Mouse (Mus musculus) erythroblast, adult 5-6 weeks (primary cell): ENCODE results near the gene Pdia6. TPM values are rescaled to one million over a fixed set of nuclear protein-coding genes. Genes with fewer than 3 reads are reported as not detected.

Source experiments
- ATAC-seq: replicated peaks from 2 replicates; pipeline ENCODE4 v1.8.0; 2016; ENCODE audit warnings: moderate number of reproducible peaks, mild to moderate bottlenecking, moderate TSS enrichment, inconsistent platforms; ENCODE audit not compliant: poor library complexity, low FRiP score, severe bottlenecking
- total RNA-seq, 2 experiments: library from RNA; stranded (forward) in 1 of 2; stranded (reverse) in 1 of 2; fragments of 150-400 nt in 1 of 2; fragments of 200-764, 138-1000 nt in 1 of 2; gene quantifications; 2 replicates each; pipeline versions ENCODE4 v1.2.3 to v1.2.4; 2015 to 2017; ENCODE audit warnings: low replicate concordance in 2 of 2

Gene Pdia6
- total RNA-seq, 2 experiments from 2014 or later = 63.9 to 64.9 TPM

DNA sequence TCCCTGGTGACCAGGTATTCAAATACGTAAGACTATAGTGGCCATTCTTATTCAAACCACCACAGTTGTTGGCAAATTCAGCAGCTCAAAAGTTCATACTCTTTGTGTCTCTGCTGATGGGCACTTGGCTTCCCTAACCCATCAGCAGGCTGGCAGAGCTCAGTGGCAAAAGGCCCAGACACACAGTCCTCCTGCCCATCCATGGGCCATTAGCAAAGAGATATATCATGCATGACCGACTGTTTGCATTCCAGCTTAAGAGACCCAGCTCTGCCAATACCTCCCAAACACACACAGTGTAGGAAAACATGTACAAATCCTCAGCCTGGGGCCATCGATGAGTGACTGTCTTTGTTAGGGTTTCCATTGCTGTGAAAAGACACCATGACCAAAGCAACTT, 5.3 kb upstream of the Pdia6 start:
- ATAC-seq = no peak

DNA sequence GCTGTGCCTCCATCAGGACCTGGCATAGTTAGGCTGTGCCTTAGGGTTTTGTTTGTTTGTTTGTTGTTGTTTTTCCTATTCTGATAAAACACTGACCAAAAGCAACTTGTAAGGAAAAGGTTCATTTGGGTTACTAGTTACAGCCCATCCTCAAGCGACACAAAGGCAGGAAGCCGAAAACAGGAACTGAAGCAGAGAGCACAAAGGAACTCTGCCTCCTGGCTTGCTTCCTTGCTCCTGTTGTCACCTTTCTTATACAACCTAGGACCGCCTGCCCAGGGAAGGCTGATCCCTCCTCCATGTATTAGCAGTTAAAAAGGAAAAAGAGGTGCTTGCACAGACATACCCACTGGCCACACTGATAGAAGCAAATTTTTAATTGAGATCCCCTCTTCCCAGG, 2.5 kb upstream of the Pdia6 start:
- no peak for ATAC-seq

DNA sequence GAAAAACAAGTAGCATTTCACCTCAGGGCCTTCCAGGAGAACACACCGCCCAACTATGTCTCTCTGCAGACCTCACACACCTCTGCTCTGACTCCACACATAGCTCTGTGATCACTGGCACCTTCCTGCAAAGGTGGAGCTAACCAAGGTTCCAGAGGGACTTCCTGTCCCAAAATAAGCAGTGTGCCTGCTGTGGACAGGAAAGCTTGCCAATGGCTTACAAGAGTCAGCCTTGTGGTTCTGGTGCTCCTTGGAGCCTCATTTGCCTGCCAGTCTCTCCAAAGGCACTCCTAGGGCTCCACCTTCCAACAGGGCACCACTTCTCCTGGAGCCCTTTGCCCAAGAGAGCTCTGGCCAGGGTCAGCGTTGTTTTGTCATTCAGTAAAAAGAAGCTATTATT, 1.5 kb upstream of the Pdia6 start:
- ATAC-seq = no peak

DNA sequence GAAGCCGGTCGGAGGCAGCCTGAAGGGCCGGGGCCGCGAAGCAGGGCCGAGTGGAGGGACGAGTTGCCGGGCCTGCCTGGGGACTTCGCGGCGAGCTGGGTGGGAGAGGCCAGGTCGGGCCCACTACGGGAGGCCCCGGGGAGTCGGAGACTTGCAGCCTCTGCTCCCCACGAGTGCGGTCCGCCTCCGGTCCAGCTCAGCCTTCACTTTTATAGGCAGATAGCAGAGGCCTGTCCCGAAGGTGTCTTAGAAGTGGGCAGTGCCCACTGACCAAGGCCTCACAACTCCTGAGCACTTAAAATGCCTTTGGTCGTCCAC, 287 bp downstream of the Pdia6 start:
- ATAC-seq = peak; percentile 38

DNA sequence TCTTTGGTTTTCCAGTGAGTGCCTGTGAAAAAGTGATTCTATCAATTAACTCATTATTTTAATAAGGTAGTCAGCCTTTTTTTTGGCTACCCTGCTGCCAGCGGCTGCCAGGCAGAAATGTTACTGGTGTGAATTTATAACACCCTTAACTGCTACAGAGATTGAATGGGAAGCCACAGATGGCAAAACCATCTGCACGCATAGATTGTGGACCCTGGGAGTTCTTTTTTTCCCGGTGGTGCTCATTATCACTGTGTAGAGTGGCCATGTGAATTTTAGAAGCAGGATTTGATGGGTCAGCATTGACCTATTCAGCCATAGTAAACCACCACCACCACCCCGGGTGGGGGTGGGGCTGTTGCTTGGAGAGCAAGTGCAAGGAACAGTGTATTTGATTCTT, 971 bp downstream of the Pdia6 start:
- ATAC-seq = no peak

DNA sequence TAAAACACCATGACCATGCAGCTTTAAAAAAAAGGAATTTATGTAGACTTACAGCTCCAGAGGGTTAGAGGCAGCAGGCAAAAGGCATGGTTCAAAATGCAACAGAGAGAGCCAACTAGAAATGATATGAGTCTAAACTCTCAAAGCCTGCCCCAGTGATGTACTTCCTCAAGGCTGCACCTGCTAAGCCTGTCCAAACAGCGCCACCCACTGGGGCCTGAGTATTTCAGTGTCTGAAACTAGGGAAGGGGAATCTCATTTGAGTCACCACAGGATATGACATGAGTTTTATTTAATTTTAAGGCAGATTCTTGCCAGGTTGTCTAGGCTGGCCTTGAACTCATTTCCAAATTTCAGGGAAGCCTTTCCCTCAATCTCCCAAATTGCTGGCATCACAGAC, 4.9 kb downstream of the Pdia6 start:
- ATAC-seq = no peak

DNA sequence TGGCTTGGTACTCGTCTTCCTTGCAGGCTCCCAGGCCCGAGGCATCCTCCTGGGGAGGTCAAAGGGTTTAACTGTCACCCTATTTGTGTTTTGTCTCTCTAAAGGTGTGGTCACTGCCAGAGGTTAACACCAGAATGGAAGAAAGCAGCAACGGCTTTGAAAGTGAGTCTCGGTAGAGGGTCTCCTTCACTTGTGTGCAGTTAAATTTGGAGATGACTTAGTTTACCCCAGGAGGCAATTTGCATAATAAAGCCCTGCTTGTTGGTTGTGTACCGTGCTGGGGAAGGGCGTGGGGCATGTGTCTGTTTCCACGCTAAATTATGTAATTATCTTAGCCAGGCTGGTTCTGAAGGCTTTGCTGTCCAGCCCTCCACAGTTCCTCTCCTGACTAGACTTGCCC, 7.5 kb downstream of the Pdia6 start:
- no peak for ATAC-seq

DNA sequence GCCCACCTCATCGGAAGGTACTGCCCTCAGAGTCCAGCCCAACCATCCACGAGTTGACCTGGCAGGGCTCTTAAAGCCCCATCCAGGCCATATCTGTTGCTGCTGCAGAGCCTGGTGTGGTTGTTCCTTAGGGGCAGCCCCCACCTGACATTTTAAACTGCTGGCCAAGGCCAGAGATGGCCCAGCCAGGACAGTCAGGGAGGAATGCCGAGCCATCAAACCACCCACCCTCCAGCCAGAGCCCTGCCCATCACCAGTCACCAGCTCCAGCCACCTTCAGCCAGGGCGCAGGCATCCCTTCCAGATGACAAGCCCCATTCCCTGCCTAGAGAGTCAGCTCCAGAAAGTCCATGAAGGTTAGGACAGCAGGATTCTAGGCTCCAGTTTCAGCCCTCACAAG, 22.2 kb downstream of the Pdia6 start:
- no peak for ATAC-seq

DNA sequence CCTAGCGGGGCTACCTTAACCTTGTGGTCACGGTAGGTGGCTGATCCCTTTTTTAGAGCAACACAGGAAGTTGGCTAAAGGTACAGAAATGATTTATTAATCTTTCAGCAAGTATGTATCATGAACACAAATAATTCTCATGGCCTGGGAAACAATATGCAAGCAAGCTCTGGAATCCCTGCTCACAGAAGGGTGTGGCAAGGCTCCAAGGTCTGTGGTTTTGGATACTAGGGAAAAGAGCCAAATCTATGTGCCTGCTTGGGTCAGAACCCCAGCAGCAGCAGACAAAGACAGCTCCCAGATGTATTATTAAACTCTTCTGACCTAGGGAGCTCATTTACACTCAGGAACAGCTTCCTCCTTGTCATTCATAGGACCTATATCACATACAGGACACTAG, 22.7 kb downstream of the Pdia6 start:
- no peak for ATAC-seq

DNA sequence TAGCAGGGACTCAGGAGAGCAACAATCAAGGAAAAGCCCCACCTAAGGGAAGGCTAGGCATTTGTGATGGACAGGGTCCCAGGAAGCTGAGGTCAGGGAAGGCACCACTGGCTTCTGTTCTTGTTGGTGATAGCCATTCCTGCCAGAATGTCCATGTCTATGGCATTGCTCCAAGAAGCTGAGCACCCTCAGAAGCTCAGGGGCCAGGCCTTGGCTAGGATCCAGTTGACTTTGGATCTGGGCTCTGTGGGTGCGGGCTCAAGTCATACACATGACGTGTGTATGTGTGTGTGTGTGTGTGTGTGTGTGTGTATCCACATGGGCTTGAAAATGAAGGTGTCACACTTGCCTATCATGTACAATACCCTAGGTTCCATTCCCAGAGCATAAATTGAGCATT, 23.6 kb downstream of the Pdia6 start:
- no peak for ATAC-seq

DNA sequence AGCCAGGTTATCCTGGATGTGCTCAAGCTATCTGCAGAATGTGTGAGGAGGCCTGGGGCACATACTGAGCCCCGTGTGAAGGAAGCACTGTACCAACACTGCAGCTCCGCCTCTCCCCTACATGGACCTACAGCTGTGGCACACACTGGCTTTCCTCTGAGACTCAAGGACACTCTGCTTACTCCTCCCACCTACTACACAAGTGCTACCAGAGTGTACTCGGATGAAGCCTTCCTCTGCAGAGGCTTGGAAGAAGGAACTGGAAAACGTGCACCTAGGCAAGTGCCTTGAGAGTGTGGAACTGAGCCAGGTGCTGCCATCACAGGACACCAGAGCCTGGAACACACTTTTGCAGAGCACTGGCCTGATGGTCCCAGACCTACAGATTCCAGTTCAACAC, 24.2 kb downstream of the Pdia6 start:
- no peak for ATAC-seq

DNA sequence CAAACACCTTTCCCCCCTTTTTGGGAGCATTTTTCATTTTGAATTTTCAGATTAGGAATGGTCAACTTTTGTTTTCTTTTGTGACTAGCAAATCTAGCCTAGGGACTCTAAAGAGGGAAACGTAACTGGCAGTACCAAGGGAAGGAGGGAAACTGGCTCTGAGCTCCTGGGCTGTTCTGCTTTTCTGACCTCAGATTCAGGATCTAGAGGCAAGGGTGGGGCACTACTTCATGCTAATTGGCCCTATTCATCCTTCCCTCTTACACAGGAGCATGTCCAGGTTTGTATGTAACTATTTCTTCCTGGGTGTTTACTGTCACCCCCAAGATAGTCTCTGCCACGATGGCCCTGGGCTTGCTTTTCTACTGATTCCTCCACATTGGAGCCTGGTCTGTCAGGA, 30.6 kb downstream of the Pdia6 start:
- no peak for ATAC-seq

DNA sequence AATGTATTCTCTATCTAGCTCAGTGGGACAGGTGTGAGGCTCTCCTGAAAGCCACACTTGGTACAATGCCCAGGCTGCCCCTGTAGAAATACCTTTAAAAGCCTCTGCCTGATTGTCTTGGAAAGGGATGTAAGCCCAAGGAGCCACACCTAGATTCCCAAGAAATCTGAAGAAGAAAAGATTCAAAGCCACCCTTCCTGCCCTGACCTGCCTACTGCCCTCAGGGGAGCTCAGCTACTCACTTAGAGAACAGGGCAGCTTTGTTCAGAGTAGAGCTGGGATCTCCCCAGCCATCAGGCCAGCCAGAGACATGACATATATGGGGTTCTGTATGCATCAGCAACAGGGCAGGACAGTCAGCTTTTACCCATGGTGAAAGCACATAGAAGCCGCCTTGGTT, 33.6 kb downstream of the Pdia6 start:
- no peak for ATAC-seq

DNA sequence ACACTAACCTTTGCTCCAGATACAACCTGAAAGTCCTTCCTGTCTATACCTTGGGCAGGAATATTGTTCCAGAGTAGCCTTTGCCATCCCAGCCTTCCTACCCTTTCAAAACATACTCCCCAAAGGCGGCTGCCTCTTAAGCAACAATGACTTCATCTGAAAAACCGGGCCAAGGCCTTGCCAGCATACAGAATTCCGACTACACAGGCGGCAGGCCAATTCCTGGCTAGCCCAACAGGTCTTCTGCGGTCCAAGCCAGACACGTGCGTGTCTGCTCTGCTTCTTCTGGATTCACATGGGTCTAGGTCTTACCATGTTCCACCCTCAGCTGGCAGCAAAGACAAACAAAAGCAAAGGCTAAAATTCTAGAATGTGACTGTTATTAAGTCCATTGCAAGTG, 39.1 kb downstream of the Pdia6 start:
- ATAC-seq = no peak

DNA sequence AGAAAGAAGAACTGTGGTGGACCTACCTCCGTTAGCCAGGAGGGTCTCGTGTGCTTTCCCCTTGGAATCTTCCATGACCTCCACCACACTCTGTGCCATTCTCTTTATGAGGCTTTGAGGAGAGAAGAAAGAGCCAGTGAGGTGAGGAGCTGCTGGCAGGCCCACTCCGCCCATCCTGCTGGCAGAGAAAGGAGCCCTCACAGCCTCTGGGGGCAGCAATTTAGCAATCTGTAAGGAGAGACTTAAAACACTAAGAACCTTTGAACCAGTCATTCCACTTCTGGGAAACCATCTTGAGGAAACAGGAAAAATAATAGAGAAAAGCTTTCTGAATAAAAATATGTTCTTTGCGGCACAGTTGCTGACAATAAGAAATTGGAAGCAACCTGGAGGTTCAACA, 41.9 kb downstream of the Pdia6 start:
- ATAC-seq = no peak

DNA sequence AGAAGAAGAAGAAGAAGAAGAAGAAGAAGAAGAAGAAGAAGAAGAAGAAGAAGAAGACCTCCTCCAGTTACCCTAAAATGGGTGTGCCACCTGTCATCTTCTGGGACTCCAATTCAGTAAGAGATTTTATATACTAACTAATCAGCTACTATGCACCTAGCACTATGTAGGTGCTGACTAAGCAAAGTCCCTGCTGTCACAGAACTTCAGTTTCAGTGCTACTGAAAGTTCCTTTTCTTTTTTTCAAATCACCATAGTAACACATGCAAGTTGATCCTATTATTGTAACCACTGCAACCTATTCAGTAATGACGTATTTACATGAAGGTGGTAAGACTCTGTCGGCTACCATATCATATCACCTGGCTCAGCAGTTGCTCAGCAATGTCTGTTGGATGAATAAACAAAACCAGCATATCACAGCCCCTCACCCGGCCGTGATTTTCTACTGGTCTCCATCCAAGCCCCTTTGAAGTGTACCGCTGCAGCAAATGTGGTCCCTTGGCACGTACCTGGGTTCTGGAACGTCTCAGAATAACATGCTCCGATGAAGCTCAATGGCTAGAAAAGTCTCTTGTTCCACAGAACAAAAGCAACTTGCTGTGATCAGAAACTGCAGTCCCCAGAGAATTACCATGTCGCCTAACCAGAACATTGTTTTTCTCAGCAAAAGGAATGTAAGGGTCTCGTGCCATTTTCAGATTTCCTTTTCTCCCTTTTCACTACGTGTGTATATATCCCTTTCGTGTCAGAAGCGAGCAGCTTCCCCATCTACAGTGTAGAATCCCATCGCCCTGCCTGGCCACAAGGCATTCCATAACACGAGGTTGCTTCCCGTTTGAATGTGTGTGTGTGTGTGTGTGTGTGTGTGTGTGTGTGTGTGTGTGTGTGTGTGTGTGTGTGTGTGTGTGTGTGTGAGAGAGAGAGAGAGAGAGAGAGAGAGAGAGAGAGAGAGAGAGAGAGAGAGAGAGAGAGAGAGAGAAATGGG, 44.8 kb downstream of the Pdia6 start:
- no peak for ATAC-seq

DNA sequence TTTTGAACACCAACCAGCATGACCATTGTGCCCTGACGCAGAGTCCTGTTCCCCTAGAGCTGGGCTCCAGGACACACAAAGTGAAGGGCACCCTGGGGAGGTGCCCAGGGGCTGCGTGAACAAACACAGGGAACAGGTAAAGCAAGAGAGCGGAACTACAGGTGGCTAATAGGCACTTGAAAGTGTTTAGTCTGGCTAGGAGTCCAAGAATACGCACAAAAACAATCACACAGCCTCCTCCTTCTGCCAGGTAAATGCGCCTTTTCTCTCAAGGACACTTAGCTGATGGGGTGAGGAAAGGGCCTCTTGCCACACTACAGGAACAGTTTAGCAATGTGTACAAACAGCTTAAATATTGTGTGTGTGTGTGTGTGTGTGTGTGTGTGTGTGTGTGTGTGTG, 49.8 kb downstream of the Pdia6 start:
- ATAC-seq = no peak

DNA sequence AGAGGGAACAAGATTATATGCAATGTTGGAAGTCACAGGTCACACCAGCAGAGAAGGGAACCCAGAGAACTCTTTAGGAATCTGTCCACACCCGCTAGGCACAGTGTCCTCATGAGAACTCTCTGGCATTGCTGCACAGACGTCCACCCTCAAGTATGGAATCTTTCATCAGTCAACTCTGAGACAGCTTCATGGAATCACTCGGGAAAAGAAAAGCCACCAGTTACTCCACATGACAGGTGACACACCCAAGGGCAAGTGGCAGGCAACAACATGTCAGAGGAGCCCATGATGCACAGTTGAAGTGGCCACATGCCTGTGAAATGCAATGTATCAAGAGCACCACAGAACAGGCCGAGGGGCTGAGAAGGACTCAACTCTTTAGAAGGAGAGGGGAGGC, 51.6 kb downstream of the Pdia6 start:
- ATAC-seq = no peak

DNA sequence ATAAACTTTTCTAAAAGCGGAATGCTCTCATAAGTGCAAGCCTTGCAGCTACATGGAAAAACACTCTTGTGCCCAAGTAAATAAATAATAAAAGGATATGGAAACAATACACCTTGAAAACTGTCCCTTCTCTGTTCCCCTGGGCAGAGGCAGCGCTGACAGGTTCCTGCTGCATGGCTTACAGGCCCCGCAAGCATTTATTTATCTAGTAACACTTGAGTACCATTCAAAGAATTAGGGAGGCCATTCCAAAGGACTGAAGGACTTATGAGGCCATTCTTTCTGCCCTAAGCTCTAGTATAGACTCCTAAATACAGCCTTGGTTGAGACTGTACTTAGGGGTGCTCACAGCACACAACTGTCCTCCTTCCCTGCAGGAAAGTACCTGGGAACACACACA, 52.1 kb downstream of the Pdia6 start:
- no peak for ATAC-seq

DNA sequence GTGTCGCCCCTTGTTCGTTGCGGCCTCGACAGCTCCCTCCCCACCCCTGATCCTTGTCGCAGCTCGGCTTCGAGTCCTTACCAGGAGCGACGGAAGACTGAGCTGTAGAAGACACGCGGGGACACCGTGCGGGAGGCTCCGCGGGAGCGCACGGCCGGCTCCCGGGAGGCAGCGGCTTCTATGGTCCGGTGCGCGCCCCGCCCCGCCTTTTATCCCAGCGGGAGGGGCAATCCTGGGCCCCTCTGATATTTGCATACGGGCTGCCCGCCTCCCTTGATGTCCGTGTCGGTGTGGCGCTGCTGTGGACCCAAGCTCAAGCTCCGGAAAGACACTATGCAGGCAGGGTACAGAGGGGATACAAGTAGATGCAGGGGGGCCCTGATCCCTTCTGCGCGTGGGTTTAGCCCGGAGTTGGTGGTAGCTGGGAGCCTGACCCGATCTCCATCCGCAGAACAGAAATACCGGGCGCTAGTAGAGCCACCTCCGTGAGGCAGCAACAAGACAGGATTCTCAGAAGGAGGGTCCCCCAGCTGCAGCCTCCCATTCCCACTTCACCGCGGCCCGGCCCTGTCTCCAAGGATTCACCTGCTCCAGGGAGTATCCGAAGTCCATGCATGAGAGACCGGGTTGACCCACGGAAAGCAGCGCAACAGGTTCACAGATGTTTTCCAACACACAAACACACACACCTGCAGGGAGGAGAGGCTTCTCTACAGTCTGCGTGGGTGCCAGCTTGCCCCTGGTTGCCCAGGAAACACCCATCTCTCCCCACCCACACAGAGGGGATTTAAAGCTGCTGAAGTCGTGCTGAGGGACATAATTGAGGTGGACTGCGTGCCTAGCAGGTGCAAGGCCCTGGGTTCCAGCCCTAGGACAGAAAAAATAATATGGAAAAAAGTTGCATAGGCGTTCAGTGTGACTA, 58.5 kb downstream of the Pdia6 start:
- ATAC-seq = no peak

DNA sequence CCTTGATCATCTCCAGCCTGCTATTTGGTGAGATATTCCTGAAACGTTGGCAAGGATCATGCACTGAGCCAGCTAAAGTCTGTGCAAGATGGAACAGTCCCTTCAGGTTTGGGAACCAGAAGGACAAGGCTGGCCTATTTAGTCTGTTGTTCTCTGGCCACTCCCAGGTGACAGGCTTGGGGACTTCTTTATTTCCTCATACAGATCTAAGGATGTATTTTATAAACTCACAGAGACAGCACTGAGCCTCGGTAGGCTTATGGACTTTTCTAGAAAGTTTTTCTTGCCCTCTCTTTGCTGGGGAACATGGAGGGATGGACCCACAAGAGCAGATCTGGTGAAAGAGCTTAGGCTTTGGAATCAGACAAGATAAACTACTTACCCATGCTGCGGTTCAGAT, 62.9 kb downstream of the Pdia6 start, which contains the start of gene Atp6v1c2:
Gene Atp6v1c2, minus strand, starts transcription at position 101 of the 400 bp plus-strand sequence.
- no peak for ATAC-seq
